Mouse (Mus musculus) cerebellum, adult (tissue): Measurements from ENCODE around the gene Shisa9.

Experiments
- ATAC-seq: cut with Nextera tagmentation; 2 replicates; pipeline ENCODE4 v1.9.2; 2017; ENCODE audit warnings: mild to moderate bottlenecking, moderate library complexity, mixed read lengths; ENCODE audit not compliant: insufficient number of reproducible peaks, low FRiP score, low TSS enrichment

The Shisa9 gene

GRCm38 (mm10) chr16:12040935-12041334 lies 57.0 kb downstream of the Shisa9 start:
- ATAC-seq, result no peak

DNA sequence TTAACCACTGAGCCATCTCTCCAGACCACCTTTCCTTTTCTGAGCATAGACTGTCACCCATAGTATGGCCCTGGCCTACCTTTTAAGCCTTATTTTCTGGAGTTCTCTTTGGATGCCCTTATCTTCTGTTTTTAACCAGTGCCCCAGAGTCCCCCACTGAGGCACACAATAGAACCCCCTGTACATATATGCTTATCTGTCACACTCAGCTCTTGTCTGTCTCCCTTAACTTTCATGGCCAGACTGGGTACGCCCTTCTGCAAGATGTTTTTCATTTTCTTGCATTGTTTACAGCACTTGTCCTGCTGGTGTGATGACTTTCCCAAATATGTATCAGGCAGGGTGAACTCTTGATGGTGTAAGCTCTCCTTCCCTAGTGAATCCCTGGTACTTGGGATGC lies 68.1 kb downstream of the Shisa9 start:
- no peak for ATAC-seq

GRCm38 (mm10) chr16:12072573-12072972 lies 88.7 kb downstream of the Shisa9 start:
- ATAC-seq, result no peak

DNA sequence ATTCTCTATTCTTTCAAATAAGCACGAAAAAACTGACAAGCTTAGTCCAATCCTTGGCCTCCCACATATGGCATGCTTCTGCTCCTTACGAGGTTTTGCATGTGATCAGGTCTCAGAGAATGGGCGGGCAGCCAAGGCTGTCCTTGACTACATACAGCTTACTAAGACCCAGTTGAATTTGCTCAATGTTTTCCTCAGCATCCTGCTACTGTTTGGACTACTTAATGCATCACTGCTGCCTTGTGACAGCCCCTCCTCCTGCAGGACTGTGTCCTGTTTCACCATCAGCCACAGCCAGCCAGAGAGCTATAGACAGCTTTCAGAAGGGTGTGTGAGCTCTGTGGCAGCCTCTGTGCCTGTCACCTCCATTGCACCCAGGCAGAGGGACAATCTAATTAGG lies 92.4 kb downstream of the Shisa9 start:
- ATAC-seq, result no peak

DNA sequence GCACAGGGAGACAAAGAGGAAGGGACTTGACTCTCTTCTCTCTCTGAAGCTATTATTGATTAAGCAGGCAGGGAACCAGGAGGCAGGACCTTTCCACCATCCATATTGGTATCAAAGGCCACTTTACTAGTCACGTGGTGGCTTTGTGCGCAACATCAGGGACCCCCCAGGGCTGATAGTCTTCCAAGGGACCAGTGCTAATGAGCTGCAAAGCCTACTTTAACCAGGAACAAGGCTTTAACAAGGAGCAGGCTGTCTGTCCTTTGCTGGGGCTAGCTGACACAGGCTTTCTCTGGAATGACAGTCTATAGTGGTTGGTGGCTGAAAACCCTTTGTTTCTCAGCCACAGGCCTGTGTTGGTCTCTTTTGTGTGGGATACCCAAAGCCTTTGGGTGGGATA lies 92.8 kb downstream of the Shisa9 start:
- no peak for ATAC-seq

GRCm38 (mm10) chr16:12083082-12083481 lies 99.2 kb downstream of the Shisa9 start:
- no peak; the same call in 1 of the 2 replicates for ATAC-seq

DNA sequence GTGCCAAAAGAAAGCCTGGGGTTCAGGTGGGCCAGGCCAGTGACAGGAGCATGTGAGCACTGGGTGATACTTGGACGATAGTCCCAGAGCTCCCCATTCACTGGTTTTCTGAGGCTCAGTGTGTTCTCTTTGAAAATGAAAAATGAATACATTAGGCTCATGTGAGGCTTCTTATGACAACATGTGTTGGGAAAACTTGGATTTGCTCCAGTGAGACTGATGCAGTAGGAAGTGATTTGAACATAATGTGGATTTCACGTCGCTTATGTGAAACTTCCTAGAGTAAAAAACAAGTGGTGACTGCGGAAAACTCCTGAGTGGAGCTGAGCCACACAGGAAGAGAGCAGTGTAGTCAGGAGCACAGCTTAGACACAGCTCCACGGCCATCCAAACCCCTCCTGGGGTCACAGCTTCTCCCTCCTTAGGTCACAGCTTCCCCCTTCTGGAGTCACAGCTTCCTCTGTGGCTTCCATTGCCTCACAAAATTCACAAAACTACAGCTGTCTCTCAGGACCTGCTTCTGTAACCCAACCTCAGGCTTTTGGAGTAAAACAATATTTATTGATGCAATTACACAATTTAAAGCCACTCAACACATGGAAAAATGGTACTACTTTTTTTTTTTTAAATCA lies 106.8 kb downstream of the Shisa9 start:
- ATAC-seq, result no peak

- no peak for ATAC-seq
Observed at GRCm38 (mm10) chr16:12093253-12093652, 109.3 kb downstream of the Shisa9 start.

- ATAC-seq, result no peak
Observed at GRCm38 (mm10) chr16:12094784-12095315, 110.9 kb downstream of the Shisa9 start.

- no peak for ATAC-seq
Observed at GRCm38 (mm10) chr16:12095365-12095764, 111.5 kb downstream of the Shisa9 start.

GRCm38 (mm10) chr16:12108436-12108835 lies 124.5 kb downstream of the Shisa9 start:
- ATAC-seq, result no peak

- ATAC-seq, result no peak
Observed at GRCm38 (mm10) chr16:12110851-12111437, 127.0 kb downstream of the Shisa9 start.

DNA sequence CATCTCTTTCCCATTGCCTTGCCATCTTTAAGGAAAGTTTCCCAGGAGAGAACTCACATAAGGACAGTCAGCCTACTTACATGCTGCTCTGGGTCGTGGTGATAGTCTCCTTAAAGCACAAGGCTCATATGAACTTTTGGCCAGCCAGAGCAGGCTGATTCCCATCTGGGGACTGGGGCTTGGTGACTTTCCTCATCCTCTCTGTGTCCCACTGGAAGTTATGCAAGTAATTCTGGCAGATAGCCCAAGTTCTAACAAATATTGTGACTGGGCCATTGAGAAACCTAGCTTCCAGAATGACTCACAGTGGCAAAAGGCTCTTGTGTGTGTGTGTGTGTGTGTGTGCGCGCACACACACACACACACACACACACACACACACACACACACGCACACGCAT lies 130.5 kb downstream of the Shisa9 start:
- no peak for ATAC-seq

GRCm38 (mm10) chr16:12115040-12115856 lies 131.3 kb downstream of the Shisa9 start:
- ATAC-seq, result no peak

GRCm38 (mm10) chr16:12116926-12117325 lies 133.0 kb downstream of the Shisa9 start:
- ATAC-seq, result no peak

DNA sequence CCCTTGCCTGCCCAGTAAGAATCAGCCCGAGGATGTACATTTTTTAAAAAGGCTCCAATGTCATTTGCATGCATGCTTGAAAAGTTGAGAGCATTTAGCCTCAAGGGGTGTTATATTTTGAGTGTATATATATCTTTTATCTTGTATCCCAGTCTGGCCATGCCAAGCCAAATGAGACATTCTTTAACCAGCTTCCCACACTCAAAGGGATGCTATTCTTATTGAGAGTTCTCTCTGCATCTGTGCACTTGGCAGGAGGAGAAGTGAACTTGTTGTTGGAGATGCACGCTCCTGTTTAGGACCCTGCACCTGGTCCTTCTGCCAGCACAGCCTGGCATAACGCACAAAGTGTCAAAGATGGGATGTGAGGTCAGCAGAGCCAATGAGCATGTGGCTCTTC lies 135.6 kb downstream of the Shisa9 start:
- no peak for ATAC-seq

DNA sequence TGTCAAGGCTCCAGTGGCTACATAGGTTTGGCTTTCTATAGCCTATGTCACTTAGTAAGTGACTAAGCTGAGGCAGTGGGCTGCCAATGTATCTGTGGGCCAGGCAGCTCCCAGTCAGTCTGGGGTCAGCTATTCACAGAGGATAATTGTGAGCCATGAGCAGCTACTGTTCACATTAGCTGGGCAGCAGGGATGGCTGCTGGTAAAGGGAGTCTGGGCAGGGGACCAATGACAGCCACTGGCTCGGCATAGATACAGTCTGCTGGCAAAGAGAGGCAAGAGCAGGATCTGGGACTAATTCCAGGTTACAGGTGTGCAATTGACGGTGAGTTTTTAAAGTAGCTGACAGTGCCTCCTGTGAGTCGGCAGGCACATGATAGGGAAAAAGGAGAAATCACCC lies 145.9 kb downstream of the Shisa9 start:
- no peak for ATAC-seq

- no peak for ATAC-seq
Observed at GRCm38 (mm10) chr16:12146666-12147065, 162.8 kb downstream of the Shisa9 start.

DNA sequence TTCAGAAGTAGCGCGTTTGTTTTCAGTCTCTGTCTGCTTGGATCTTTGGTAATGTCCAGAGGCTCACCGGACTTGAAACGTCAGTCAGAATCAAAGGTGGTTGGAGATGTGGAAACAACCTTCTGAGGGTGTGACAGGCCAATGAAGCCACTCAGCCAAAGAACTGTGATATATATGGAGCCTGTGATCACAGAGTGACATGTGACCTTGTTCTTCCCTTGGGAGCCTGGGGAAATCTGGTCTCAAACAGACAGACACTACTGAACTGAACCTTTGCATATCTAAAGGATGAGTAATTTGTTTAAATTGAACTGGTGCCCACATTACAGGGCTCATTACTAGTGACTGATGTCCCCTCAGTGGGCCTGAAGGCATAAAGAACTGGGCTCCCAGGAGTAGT lies 168.1 kb downstream of the Shisa9 start:
- no peak for ATAC-seq

- no peak for ATAC-seq
Observed at GRCm38 (mm10) chr16:12154476-12154875, 170.6 kb downstream of the Shisa9 start.

GRCm38 (mm10) chr16:12173482-12174041 lies 189.6 kb downstream of the Shisa9 start:
- no peak for ATAC-seq
